17 mouse cellular contexts compared by ENCODE assay signal in genomic region chr3:148238093-148238492, GRCm38 (mm10).
"Had no signal": no experiment of that assay in that cellular context is flagged by ENCODE, and none has a peak within 500 bp of the region (broad histone marks: within the 10 kb centered on the region; RNA-seq: fewer than 3 reads in every experiment).

No protein-coding gene starts in this region.

- DNase-seq: lung, adult 18-20 months; midbrain, embryonic 14.5 days; right cerebral cortex, adult 18-20 months; right cerebral cortex, postnatal 25 days; right cerebral cortex, postnatal 4 days; spleen, adult 18-20 months; thymus, adult 18-20 months; thymus, postnatal 14 days; thymus, postnatal 36 days had no signal

- ATAC-seq: liver, embryonic 12.5 days; midbrain, embryonic 16.5 days had no signal

- H3K4me3 ChIP-seq: liver, embryonic 12.5 days; midbrain, embryonic 10.5 days; midbrain, embryonic 12.5 days; myocyte; neural tube, embryonic 13.5 days; neural tube, embryonic 15.5 days had no signal

- H3K9me3 ChIP-seq: midbrain, embryonic 10.5 days; midbrain, embryonic 12.5 days; neural tube, embryonic 13.5 days; neural tube, embryonic 15.5 days had no signal

- H3K36me3 ChIP-seq: liver, embryonic 12.5 days; midbrain, embryonic 10.5 days; midbrain, embryonic 12.5 days; neural tube, embryonic 13.5 days; neural tube, embryonic 15.5 days had no signal

- H3K4me2 ChIP-seq: liver, embryonic 12.5 days; midbrain, embryonic 12.5 days; neural tube, embryonic 13.5 days; neural tube, embryonic 15.5 days had no signal

- H3K27ac ChIP-seq: liver, embryonic 12.5 days; liver, embryonic 14.5 days; midbrain, embryonic 10.5 days; midbrain, embryonic 12.5 days; neural tube, embryonic 13.5 days; neural tube, embryonic 15.5 days had no signal

- H3K9ac ChIP-seq: liver, embryonic 12.5 days; liver, embryonic 14.5 days; midbrain, embryonic 12.5 days; neural tube, embryonic 13.5 days; neural tube, embryonic 15.5 days had no signal

- H3K4me1 ChIP-seq: liver, embryonic 12.5 days; midbrain, embryonic 10.5 days; midbrain, embryonic 12.5 days; neural tube, embryonic 13.5 days; neural tube, embryonic 15.5 days had no signal

- H3K27me3 ChIP-seq: liver, embryonic 12.5 days; midbrain, embryonic 12.5 days; neural tube, embryonic 13.5 days; neural tube, embryonic 15.5 days had no signal
